Mouse (Mus musculus): ENCODE measurements around the gene Tgfb1.

GRCm38 (mm10) chr7:25736920-25737319 is 50.1 kb downstream of the Tgfb1 start:
- TF ChIP-seq POLR2A (IDR thresholded peaks at IDR 0.05; ENCODE audit: borderline replicate concordance, control insufficient read depth, low read depth, low read length) = no peak
- no peak for TF ChIP-seq CTCF (IDR thresholded peaks at IDR 0.05; ENCODE audit: control insufficient read depth, insufficient read depth, low read length)
